Mouse (Mus musculus): ENCODE data around the gene Spata13. TPM values are rescaled to one million over a fixed set of nuclear protein-coding genes. Genes with fewer than 3 reads are reported as not detected.

Spata13 gene
- polyA plus RNA-seq, 1 experiment from 2014 or later = 2.9 TPM

GRCm38 (mm10) chr14:60711161-60711560, 77.4 kb downstream of the Spata13 start:
- no peak for TF ChIP-seq CTCF (IDR thresholded peaks at IDR 0.05)
- POLR2A ChIA-PET = interaction anchor here (0.8 kb wide), 1 partner anchor 62 kb away, joined by 3 read pairs; no protein-coding TSS in a partner anchor
- in situ Hi-C loops (cut with MboI; ENCODE audit: low pct_unique_long_range_greater_than_20kb) = no loop called here
- H3K27me3 ChIP-seq = no peaks in the 10 kb centered on the region
- ATAC-seq = no peak
- no peak for DNase-seq (ENCODE audit: low read depth, low spot score)
- CTCF ChIA-PET = interaction anchor here (1.1 to 5.2 kb wide), 8 partner anchors 8 to 59 kb away, joined by 3 to 46 read pairs (median 8); no protein-coding TSS in a partner anchor

GRCm38 (mm10) chr14:60711590-60712288, 77.9 kb downstream of the Spata13 start:
- no peak for DNase-seq (ENCODE audit: low read depth, low spot score)
- H3K27me3 ChIP-seq = no peaks in the 10 kb centered on the region
- ChIA-PET POLR2A (interaction anchor here (0.8 kb wide), 1 partner anchor 61 kb away, joined by 3 read pairs; no protein-coding TSS in a partner anchor), CTCF (interaction anchor here (1.1 to 5.2 kb wide), 8 partner anchors 10 to 65 kb away, joined by 3 to 46 read pairs (median 8); no protein-coding TSS in a partner anchor)
- in situ Hi-C loops (cut with MboI; ENCODE audit: low pct_unique_long_range_greater_than_20kb) = no loop called here
- ATAC-seq = no peak
- no peak for TF ChIP-seq CTCF (IDR thresholded peaks at IDR 0.05)

- POLR2A ChIA-PET = no interaction called here
- CTCF ChIA-PET = interaction anchor here (1.1 to 5.2 kb wide), 8 partner anchors 9 to 65 kb away, joined by 3 to 46 read pairs (median 8); no protein-coding TSS in a partner anchor
- H3K27me3 ChIP-seq = no peaks in the 10 kb centered on the region
- in situ Hi-C loops (cut with MboI; ENCODE audit: low pct_unique_long_range_greater_than_20kb) = no loop called here
- no peak for TF ChIP-seq CTCF (IDR thresholded peaks at IDR 0.05)
- DNase-seq (ENCODE audit: low read depth, low spot score) (no peak), ATAC-seq (peak; percentile 39)
Observed at GRCm38 (mm10) chr14:60712289-60712830, 78.6 kb downstream of the Spata13 start.

GRCm38 (mm10) chr14:60715686-60716085, 81.9 kb downstream of the Spata13 start:
- CTCF ChIA-PET = interaction anchor here (1.6 to 3.0 kb wide), 2 partner anchors 17 to 55 kb away, joined by 3 to 19 read pairs; no protein-coding TSS in a partner anchor
- POLR2A ChIA-PET = no interaction called here
- no peaks in the 10 kb centered on the region for H3K27me3 ChIP-seq
- no peak for TF ChIP-seq CTCF (IDR thresholded peaks at IDR 0.05)
- DNase-seq (ENCODE audit: low read depth, low spot score) (no peak), ATAC-seq (no peak)
- in situ Hi-C loops (cut with MboI; ENCODE audit: low pct_unique_long_range_greater_than_20kb) = no loop called here

GRCm38 (mm10) chr14:60721304-60721703, 87.5 kb downstream of the Spata13 start:
- ATAC-seq (no peak), DNase-seq (ENCODE audit: low read depth, low spot score) (no peak)
- TF ChIP-seq CTCF (IDR thresholded peaks at IDR 0.05) = no peak
- ChIA-PET POLR2A (no interaction called here), CTCF (interaction anchor here (1.3 to 1.6 kb wide), 3 partner anchors 10 to 49 kb away, joined by 3 to 6 read pairs (median 6); no protein-coding TSS in a partner anchor)
- in situ Hi-C loops (cut with MboI; ENCODE audit: low pct_unique_long_range_greater_than_20kb) = no loop called here
- H3K27me3 ChIP-seq = no peaks in the 10 kb centered on the region

GRCm38 (mm10) chr14:60721938-60722337, 88.1 kb downstream of the Spata13 start:
- no peak for TF ChIP-seq CTCF (IDR thresholded peaks at IDR 0.05)
- H3K27me3 ChIP-seq = no peaks in the 10 kb centered on the region
- ChIA-PET CTCF (interaction anchor here (1.5 to 1.6 kb wide), 2 partner anchors 10 to 49 kb away, joined by 6 read pairs; no protein-coding TSS in a partner anchor), POLR2A (no interaction called here)
- DNase-seq (ENCODE audit: low read depth, low spot score) = no peak
- in situ Hi-C loops (cut with MboI; ENCODE audit: low pct_unique_long_range_greater_than_20kb) = no loop called here
- no peak for ATAC-seq

- in situ Hi-C loops (cut with MboI; ENCODE audit: low pct_unique_long_range_greater_than_20kb) = no loop called here
- POLR2A ChIA-PET = no interaction called here
- H3K27me3 ChIP-seq = no peaks in the 10 kb centered on the region
- ATAC-seq (peak; percentile 83), DNase-seq (ENCODE audit: low read depth, low spot score) (no peak)
- CTCF ChIA-PET = interaction anchor here (1.0 kb wide), 1 partner anchor 29 kb away, joined by 3 read pairs; no protein-coding TSS in a partner anchor
- no peak for TF ChIP-seq CTCF (IDR thresholded peaks at IDR 0.05)
Observed at GRCm38 (mm10) chr14:60726091-60726490, 92.3 kb downstream of the Spata13 start.

- ChIA-PET POLR2A (no interaction called here), CTCF (interaction anchor here (1.0 kb wide), 1 partner anchor 28 kb away, joined by 3 read pairs; no protein-coding TSS in a partner anchor)
- no peak for ATAC-seq
Observed at GRCm38 (mm10) chr14:60727130-60727529, 93.3 kb downstream of the Spata13 start.

GRCm38 (mm10) chr14:60732081-60732480, 98.3 kb downstream of the Spata13 start:
- H3K27me3 ChIP-seq = no peaks in the 10 kb centered on the region
- TF ChIP-seq CTCF (IDR thresholded peaks at IDR 0.05) = no peak
- ATAC-seq (no peak), DNase-seq (ENCODE audit: low read depth, low spot score) (no peak)
- in situ Hi-C loops (cut with MboI; ENCODE audit: low pct_unique_long_range_greater_than_20kb) = no loop called here
- ChIA-PET CTCF (interaction anchor here (1.9 kb wide), 1 partner anchor 39 kb away, joined by 8 read pairs; no protein-coding TSS in a partner anchor), POLR2A (interaction anchor here (0.6 kb wide), 1 partner anchor 13 kb away, joined by 3 read pairs; no protein-coding TSS in a partner anchor)

More at GRCm38 (mm10) chr14:60727130-60727529, 93.3 kb downstream of the Spata13 start:
- no peak for DNase-seq (ENCODE audit: low read depth, low spot score)
- no peak for TF ChIP-seq CTCF (IDR thresholded peaks at IDR 0.05)
- no peaks in the 10 kb centered on the region for H3K27me3 ChIP-seq
- in situ Hi-C loops (cut with MboI; ENCODE audit: low pct_unique_long_range_greater_than_20kb) = no loop called here

GRCm38 (mm10) chr14:60732787-60733186, 99.0 kb downstream of the Spata13 start:
- POLR2A ChIA-PET = interaction anchor here (0.6 kb wide), 1 partner anchor 13 kb away, joined by 3 read pairs; no protein-coding TSS in a partner anchor
- DNase-seq (ENCODE audit: low read depth, low spot score) (no peak), ATAC-seq (peak; percentile 76)
- TF ChIP-seq CTCF (IDR thresholded peaks at IDR 0.05) = no peak
- no peaks in the 10 kb centered on the region for H3K27me3 ChIP-seq
- CTCF ChIA-PET = interaction anchor here (1.1 to 1.9 kb wide), 2 partner anchors 18 to 38 kb away, joined by 3 to 8 read pairs; no protein-coding TSS in a partner anchor
- in situ Hi-C loops (cut with MboI; ENCODE audit: low pct_unique_long_range_greater_than_20kb) = no loop called here

Measured in Patski (cell line).